Mouse (Mus musculus) embryo, embryonic 10.5 days (tissue): ENCODE data around the gene Tspan11.

Experiments
- DNase-seq: peaks from one replicate; pipeline ENCODE4 v3.0.0-alpha.2; 2015; ENCODE audit warnings: low spot score

Gene Tspan11

GRCm38 (mm10) chr6:127933841-127934240 is 46.5 kb downstream of the Tspan11 start:
- no peak for DNase-seq

GRCm38 (mm10) chr6:127935105-127935504 is 47.7 kb downstream of the Tspan11 start:
- no peak for DNase-seq

GRCm38 (mm10) chr6:127942421-127942820 is 55.0 kb downstream of the Tspan11 start:
- no peak for DNase-seq

GRCm38 (mm10) chr6:127945725-127946124 is 58.3 kb downstream of the Tspan11 start:
- peak; percentile 90 for DNase-seq

GRCm38 (mm10) chr6:127948656-127949055 is 61.3 kb downstream of the Tspan11 start:
- no peak for DNase-seq

- DNase-seq = no peak
These were observed 62.5 kb downstream of the Tspan11 start for GRCm38 (mm10) chr6:127949885-127950284.

- no peak for DNase-seq
These were observed 65.7 kb downstream of the Tspan11 start for GRCm38 (mm10) chr6:127953071-127953470.

- no peak for DNase-seq
These were observed 68.8 kb downstream of the Tspan11 start for GRCm38 (mm10) chr6:127956172-127956571.

- DNase-seq = no peak
These were observed 72.8 kb downstream of the Tspan11 start for GRCm38 (mm10) chr6:127960203-127960602.

GRCm38 (mm10) chr6:127965497-127965896 is 78.1 kb downstream of the Tspan11 start:
- peak; percentile 62 for DNase-seq

- no peak for DNase-seq
These were observed 82.3 kb downstream of the Tspan11 start for GRCm38 (mm10) chr6:127969709-127970108.

GRCm38 (mm10) chr6:127970120-127970519 is 82.7 kb downstream of the Tspan11 start:
- DNase-seq = peak; percentile 90

- no peak for DNase-seq
These were observed 83.5 kb downstream of the Tspan11 start for GRCm38 (mm10) chr6:127970848-127971247.

- DNase-seq = no peak
These were observed 84.5 kb downstream of the Tspan11 start for GRCm38 (mm10) chr6:127971931-127972330.

- no peak for DNase-seq
These were observed 86.2 kb downstream of the Tspan11 start for GRCm38 (mm10) chr6:127973553-127973952.

- peak; percentile 34 for DNase-seq
These were observed 86.6 kb downstream of the Tspan11 start for GRCm38 (mm10) chr6:127974000-127974399.

GRCm38 (mm10) chr6:127976695-127977094 is 89.3 kb downstream of the Tspan11 start:
- DNase-seq = no peak

- DNase-seq = no peak
These were observed 91.6 kb downstream of the Tspan11 start for GRCm38 (mm10) chr6:127978941-127979340.

- DNase-seq = no peak
These were observed 92.4 kb downstream of the Tspan11 start for GRCm38 (mm10) chr6:127979831-127980230.

GRCm38 (mm10) chr6:127980381-127981045 is 93.1 kb downstream of the Tspan11 start:
- DNase-seq = peak; percentile 46

- DNase-seq = no peak
These were observed 93.8 kb downstream of the Tspan11 start for GRCm38 (mm10) chr6:127981176-127981575.

GRCm38 (mm10) chr6:127986357-127986756 is 99.0 kb downstream of the Tspan11 start:
- no peak for DNase-seq

GRCm38 (mm10) chr6:127987374-127987773 is 100.0 kb downstream of the Tspan11 start:
- no peak for DNase-seq

- DNase-seq = no peak
These were observed 101.6 kb downstream of the Tspan11 start for GRCm38 (mm10) chr6:127988944-127989494.
